Mouse (Mus musculus): ENCODE data around the gene Gm20521.

DNA sequence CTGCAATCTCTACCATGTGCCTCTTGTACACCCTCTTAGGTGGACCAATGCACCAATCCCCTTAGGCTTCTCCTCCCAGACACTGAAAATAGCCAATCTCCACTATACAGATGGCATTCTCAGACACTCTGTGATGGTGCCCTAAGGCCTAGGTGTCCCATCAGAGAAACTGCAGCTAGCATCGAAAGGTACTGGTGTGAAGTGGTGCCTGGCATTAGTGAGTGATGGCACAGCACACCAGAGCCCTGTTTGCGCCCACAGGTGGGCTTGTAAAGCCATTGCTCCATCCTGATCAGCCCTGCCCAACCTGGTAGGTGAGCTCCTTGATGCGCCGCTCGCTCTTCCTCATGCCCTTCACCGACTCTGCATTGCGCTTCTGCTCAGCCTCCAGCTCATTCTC is 60.7 kb downstream of the Gm20521 start:
- TF ChIP-seq GATA1 (IDR thresholded peaks at IDR 0.05; ENCODE audit: borderline replicate concordance, low read length) (no peak), FLI1 (IDR thresholded peaks at IDR 0.05; ENCODE audit: low read length) (no peak)

Data from megakaryocyte, embryonic 14.5 days (primary cell).